Mouse (Mus musculus): Measurements from ENCODE around the gene Arl10.
"Not testable (repeated sequence)": the region's sequence is repeated elsewhere in the genome, so short reads cannot be mapped to it uniquely, and the experiment has no call there.

Arl10 gene

GRCm38 (mm10) chr13:54582126-54582525, 7.3 kb downstream of the Arl10 start:
- no peak for DNase-seq (ENCODE audit: low spot score)

DNA sequence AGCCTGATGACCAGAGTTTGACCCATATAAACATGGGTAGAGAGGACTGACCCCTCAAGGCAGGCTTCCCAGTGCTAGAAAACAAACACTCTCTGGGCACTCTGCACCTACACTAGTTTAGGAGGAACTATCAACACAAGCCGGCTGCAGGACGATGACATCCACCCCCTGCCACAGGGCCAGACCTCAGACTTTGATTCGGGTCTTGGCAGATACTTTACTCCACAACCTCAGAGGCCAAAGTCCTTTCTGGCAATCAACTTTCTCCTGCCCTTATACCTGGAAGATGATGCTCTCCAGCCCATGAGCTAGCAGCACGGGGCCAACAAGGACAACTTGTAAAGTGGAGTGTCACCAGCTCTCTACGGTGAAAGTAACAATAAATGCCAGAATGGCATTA, 8.0 kb downstream of the Arl10 start:
- peak; percentile 23 for DNase-seq (ENCODE audit: low spot score)

- no peak for DNase-seq (ENCODE audit: low spot score)
These were observed 11.0 kb downstream of the Arl10 start for GRCm38 (mm10) chr13:54585831-54586230.

DNA sequence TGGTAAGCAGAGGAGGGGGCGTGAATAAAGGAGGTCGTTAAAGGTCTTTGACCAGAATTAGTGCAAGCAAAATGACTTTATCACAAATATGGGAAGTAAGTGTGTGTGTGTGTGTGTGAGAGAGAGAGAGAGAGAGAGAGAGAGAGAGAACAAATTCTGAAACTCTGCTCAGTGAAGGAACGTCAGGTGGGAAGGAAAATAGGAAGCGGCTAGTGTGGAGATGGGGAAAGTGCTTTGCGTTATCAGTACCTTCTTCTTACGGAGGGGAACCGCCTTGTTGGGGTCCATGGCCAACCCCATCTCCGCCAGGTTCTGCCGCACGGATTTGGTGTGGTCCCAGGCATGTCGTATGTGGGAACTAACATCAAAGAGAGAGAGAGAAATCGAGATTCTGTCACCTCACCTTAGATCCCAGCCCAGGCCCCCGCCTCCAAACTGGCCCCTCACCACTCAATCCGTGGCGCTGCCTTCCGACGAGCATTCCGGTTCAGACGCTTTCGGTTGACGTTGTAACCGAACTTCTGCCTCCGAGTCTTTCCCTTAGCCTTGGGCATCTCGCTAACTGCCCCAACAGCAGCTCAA, 14.7 kb downstream of the Arl10 start:
- DNase-seq (ENCODE audit: low spot score): no peak

DNA sequence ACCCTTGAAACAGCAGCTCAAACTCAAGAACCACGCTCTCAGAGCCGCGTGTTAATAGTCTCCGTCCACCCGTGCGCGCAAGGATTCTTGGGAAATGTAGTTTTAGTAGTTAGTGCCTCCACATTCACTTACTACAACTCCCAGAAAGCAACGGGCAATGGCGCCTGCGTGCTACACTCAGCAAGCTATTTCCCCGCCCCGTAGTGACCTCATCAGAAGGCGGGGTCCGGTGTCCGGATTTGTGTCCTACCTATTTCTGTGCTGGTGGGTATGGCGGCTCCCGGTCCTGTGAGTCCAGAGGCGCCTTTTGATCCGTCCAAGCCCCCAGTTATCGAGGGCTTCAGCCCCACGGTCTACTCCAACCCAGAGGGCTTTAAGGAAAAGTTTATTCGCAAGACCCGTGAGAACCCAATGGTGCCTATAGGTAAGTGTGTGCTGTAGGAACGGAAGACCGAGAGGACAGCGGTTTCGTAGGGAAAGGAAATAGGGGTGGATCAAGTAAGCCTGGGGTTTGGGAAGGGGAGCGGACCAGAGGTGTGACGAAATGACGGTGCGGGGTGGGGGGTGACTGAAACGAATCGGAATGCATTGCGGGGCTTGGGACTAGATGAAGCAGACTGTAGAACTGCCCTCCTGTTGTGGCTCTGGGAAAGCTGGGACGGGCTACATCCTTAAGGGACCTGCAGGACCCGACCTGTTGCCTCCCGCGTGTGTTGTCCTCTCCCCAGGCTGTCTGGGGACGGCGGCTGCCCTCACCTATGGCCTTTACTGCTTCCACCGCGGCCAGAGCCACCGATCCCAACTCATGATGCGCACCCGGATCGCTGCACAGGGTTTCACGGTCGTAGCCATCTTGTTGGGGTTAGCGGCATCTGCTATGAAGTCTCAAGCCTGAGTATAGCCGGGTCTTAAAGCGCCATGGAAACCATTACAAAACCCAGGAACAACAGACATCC, 15.5 kb downstream of the Arl10 start, which contains the start of the genes Nop16 and Higd2a:
Nop16 (minus strand) TSS at position 95 of the 956 bp plus-strand sequence.
Higd2a (plus strand) TSS at position 212 of the 956 bp plus-strand sequence.
- DNase-seq (ENCODE audit: low spot score): peak; percentile 98

DNA sequence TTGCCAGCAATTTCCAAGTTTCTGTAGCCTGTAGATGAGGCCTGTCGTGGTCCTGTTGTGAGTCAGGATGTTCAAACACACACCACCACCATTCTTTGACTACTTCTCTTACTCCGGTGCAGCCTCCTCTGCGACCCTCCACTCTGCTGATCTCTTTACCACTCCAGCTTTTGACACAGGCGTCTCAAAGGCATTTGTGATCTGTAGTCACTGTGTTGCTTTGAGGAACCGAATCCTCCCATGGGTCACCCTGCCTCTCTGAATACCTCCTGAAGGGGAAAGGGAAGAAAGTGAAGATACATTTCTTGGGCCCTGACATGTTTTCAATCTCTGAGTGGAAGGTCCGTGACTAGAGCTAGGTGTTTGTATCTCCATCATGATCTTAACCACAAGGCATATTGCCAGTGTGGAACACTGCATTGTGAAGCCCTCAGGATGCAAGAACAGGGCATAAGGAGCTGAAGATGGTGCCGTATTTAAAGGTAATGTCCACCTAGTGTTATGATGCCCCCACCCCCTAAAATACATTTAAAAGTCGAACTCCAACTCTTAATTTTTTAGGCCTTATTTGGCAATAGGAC, 17.1 kb downstream of the Arl10 start:
- DNase-seq (ENCODE audit: low spot score): no peak

DNA sequence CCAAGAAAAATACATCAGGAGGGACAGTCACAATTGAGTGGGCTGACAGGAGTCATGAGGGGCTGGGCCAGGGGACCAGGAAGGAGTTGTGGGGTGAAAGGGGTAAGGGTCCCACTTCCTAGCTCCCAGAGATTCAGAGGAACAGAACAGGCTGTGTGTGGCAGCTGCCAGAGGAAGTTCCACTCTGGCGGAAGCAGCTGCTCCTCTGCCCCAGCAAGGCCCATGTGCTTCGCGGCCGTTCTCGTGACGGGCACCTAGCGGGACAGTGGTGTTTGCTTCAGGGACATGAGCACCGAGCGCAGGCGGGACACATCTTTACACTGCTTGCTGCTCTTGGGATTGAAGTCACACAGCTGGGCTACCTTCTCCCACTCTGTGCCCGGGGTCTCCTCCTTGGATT, 18.8 kb downstream of the Arl10 start:
- no peak for DNase-seq (ENCODE audit: low spot score)

- DNase-seq (ENCODE audit: low spot score): no peak
These were observed 21.4 kb downstream of the Arl10 start for GRCm38 (mm10) chr13:54596107-54596690.

GRCm38 (mm10) chr13:54596870-54597269, 22.1 kb downstream of the Arl10 start:
- peak; percentile 40 for DNase-seq (ENCODE audit: low spot score)

GRCm38 (mm10) chr13:54598622-54599143, 23.9 kb downstream of the Arl10 start:
- DNase-seq (ENCODE audit: low spot score): no peak

DNA sequence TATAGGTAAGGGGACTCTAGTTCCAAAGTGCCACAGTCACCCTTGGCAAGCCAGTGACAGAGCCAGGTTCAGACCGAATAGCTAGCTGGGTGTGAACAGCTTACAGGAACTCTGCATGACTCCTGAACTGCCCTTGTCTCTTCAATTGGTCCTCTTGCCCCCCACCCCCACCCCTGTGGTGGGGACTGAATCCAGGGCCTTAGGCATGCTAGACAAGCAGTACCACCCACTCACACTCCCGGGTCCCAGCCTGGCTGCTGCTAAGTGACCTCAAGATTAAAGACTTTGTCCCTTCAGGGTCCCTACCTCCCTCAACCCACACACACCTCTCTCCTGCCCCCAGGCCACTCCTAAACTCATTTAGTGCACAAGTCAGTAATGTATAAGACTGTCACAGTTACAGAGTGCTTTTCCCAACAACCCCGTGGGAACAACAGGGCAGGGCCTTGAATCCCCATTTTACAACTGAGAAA, 27.9 kb downstream of the Arl10 start:
- no peak for DNase-seq (ENCODE audit: low spot score)

DNA sequence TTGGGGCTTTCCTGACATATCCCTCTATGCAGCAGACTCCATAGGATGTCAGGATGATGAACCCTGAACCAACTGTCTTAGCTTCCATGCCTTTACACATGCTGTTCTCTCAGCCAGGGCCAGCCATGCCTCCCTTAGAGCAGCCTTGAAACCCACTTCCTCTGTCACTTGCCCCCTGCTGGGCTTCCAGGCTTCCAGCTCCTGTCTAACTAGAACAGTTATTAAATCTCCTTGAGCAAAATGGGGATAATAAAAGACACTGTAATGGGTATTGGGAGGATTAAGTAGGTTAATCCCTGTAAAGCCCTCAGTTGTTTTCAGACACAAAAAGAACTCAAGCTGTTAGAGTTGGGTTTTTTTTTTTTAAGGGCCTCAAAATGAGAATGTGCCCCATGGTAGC, 28.7 kb downstream of the Arl10 start:
- no peak for DNase-seq (ENCODE audit: low spot score)

DNA sequence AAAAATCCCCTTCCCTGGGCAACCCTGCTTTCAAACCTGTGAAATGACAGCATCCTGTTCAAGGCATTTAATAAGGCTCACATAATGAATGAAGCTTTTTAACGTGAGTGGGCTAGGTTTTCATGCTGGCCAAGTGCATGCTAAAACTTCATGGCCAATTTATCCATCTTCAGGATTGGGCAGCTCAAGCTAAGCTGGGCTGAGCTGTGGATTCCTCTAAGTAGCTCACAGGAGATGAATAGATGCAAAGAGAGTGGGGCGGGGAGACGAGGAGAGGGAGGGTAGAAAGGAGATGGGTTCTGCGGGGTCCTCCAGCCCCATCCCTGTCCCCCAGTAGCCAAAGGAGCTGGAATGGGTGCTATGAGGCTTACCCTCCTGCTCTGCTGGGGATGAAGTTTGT, 29.4 kb downstream of the Arl10 start:
- no peak for DNase-seq (ENCODE audit: low spot score)

- DNase-seq (ENCODE audit: low spot score): no peak
These were observed 30.6 kb downstream of the Arl10 start for GRCm38 (mm10) chr13:54605426-54605825.

DNA sequence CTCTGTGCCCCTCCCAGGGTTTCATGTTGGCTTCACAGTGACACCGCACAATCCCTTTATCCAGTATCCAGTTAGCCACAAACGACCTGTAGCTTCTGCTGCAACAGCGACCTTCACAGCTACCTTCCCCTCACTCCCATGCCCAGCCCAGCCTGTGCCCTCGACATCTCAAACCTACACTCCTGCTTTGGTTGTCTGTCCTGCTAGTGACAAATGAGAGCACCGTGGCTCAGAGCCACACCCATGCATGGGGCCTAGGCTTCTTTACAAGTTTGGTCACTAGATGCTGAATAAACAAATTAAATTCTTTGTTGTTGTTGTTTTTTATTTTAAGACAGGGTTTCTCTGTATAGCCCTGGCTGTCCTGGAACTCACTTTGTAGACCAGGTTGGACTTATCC, 32.4 kb downstream of the Arl10 start:
- DNase-seq (ENCODE audit: low spot score): no peak

- no peak for DNase-seq (ENCODE audit: low spot score)
These were observed 33.2 kb downstream of the Arl10 start for GRCm38 (mm10) chr13:54608002-54608401.

DNA sequence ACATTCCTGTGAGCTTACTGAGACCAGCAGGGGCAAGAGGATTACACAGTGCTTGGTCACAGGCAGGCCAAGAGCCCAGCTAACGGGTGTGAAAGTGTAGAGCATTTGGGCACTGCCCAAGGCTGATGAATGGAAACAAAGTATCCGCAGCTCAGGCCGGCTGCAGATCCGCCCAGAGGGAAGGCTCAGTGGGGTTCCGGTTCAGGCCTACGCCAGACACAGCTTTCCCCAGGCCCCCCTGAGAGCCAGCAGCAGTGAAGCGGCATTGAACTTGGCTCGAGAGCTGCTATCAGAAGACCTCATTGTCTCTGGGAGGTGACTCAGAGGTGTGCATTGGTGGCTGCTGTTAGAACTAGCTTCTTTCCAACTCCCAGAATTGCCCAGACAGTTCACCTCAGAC, 33.9 kb downstream of the Arl10 start:
- DNase-seq (ENCODE audit: low spot score): no peak

GRCm38 (mm10) chr13:54609301-54609700, 34.5 kb downstream of the Arl10 start:
- no peak for DNase-seq (ENCODE audit: low spot score)

GRCm38 (mm10) chr13:54610613-54610971, 35.8 kb downstream of the Arl10 start:
- DNase-seq (ENCODE audit: low spot score): no peak

DNA sequence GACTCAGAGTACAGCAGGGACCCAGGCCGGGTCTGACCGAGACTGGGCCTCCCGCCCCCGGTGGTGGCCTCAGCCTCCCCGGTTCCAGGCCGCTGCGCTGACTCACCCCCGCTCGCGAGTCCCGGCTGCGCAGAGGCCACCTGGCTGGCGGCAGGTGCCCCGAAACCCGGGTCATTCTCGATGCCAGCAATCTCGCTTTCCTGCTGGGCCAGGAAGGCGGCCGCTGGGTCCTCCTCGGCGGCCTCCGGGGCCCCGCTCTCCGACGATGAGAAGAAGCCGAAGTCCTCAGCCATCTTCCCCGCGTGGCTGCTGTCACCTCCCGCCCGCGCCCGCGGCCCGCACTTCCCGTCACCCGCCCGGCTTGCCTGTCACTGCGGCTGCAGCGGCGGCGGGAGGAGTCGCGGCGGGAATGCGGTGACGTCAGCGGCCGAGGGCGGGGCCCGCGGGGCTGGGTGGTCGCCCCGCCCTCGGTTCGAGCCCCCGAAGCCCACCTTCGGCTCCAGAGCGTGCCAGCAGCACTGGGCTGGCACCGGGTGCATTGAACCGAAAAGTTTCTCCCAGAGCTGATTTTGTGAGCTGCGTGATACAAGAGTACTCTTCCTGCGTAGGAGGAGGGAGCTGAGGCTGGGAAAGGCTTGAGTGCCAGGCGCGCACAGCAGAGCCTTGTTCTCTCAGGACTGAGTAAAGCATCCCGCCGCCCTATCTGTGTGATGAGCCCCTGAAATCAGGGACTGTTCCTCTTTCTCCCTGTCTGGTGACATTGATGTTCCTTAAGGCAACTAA, 36.3 kb downstream of the Arl10 start, which contains the start of gene Cltb:
Cltb (minus strand) TSS at position 373 of the 783 bp plus-strand sequence.
- peak; percentile 81 for DNase-seq (ENCODE audit: low spot score)

GRCm38 (mm10) chr13:54613141-54613540, 38.3 kb downstream of the Arl10 start:
- not testable (repeated sequence) for DNase-seq (ENCODE audit: low spot score)

Measured in yolk sac, embryonic 10.5 days (tissue).